In genomic region chrX:20946055-20946454, GRCm38 (mm10) we compare ENCODE assay signal across 10 mouse cellular contexts. TPM values are rescaled to one million over a fixed set of nuclear protein-coding genes. Genes with fewer than 3 reads are reported as not detected.
DNase-seq lines count a peak whose midpoint lies in the region; ATAC-seq and TF ChIP-seq lines count a peak whose summit lies in the region.
"Had no signal": no experiment of that assay in that cellular context is flagged by ENCODE, and none has a peak within 500 bp of the region (broad histone marks: within the 10 kb centered on the region; RNA-seq: fewer than 3 reads in every experiment).

No protein-coding gene starts in this region.

- peak; percentile 64 for TF ChIP-seq CTCF in liver, postnatal 0 days (IDR thresholded peaks at IDR 0.05; ENCODE audit: low read depth)

- 0 out of 2 replicates have a peak, but pooled peaks cover 6% of the 10 kb centered on the region for H3K36me3 ChIP-seq in forebrain, embryonic 10.5 days (replicated peaks)
- H3K36me3 ChIP-seq in forebrain, embryonic 15.5 days, result no peaks in the 10 kb centered on the region
- no peaks in the 10 kb centered on the region for H3K36me3 ChIP-seq in liver, postnatal 0 days (replicated peaks; ENCODE audit: insufficient read depth, low read length)
- H3K36me3 ChIP-seq: heart, embryonic 15.5 days; neural tube, embryonic 12.5 days had no signal

- H3K27ac ChIP-seq in forebrain, embryonic 10.5 days, result no peak overlapping the region
- no peak overlapping the region for H3K27ac ChIP-seq in forebrain, embryonic 15.5 days (replicated peaks)
- H3K27ac ChIP-seq in liver, postnatal 0 days (ENCODE audit: low read depth), result no peak overlapping the region
- H3K27ac ChIP-seq: heart, embryonic 15.5 days; neural tube, embryonic 12.5 days had no signal

- H3K4me1 ChIP-seq in forebrain, embryonic 10.5 days, result peaks cover 9% of the 10 kb centered on the region
- H3K4me1 ChIP-seq in forebrain, embryonic 15.5 days, result peaks cover 14% of the 10 kb centered on the region
- no peaks in the 10 kb centered on the region for H3K4me1 ChIP-seq in liver, postnatal 0 days (ENCODE audit: insufficient read depth)
- H3K4me1 ChIP-seq: heart, embryonic 15.5 days; neural tube, embryonic 12.5 days had no signal

- no peak overlapping the region for H3K9ac ChIP-seq in forebrain, embryonic 15.5 days (replicated peaks)
- H3K9ac ChIP-seq in liver, postnatal 0 days (replicated peaks), result no peak overlapping the region
- H3K9ac ChIP-seq: heart, embryonic 15.5 days; neural tube, embryonic 12.5 days had no signal

- WGBS in forebrain, embryonic 10.5 days, result 18% methylated on average over 4 of the region's 4 CpGs
- 16% methylated on average over 4 of the region's 4 CpGs for WGBS in forebrain, embryonic 15.5 days
- WGBS in liver, postnatal 0 days (ENCODE audit: insufficient replicate concordance), result 8% methylated on average over 4 of the region's 4 CpGs

- DNase-seq in forebrain, embryonic 10.5 days (ENCODE audit: extremely low spot score, low spot score), result peak; percentile 20
- peak; percentile 57 for DNase-seq in testis, postnatal 10 days (ENCODE audit: low spot score)
- DNase-seq in testis, postnatal 14 days (ENCODE audit: low spot score), result no peak
- DNase-seq in embryo, embryonic 10 days (ENCODE audit: low spot score), result peak; percentile 54
- DNase-seq in induced T-regulatory cell, adult 2 months (ENCODE audit: low read depth), result peak; percentile 59
- peak; percentile 41 for DNase-seq in liver, postnatal 0 days
- DNase-seq in right cerebral cortex, postnatal 4 days, result peak; percentile 48

- no peak overlapping the region for H3K4me3 ChIP-seq in forebrain, embryonic 10.5 days
- H3K4me3 ChIP-seq in forebrain, embryonic 15.5 days, result no peak overlapping the region
- H3K4me3 ChIP-seq in liver, postnatal 0 days (ENCODE audit: low read depth, low read length), result no peak overlapping the region
- H3K4me3 ChIP-seq: heart, embryonic 15.5 days; neural tube, embryonic 12.5 days had no signal

- no peak for TF ChIP-seq EP300 in liver, postnatal 0 days (IDR thresholded peaks at IDR 0.05; ENCODE audit: low read depth)

- no peak overlapping the region for H3K4me2 ChIP-seq in forebrain, embryonic 15.5 days (replicated peaks)
- H3K4me2 ChIP-seq in liver, postnatal 0 days (ENCODE audit: low read depth, low read length), result no peak overlapping the region
- H3K4me2 ChIP-seq: heart, embryonic 15.5 days; neural tube, embryonic 12.5 days had no signal

- no peaks in the 10 kb centered on the region for H3K9me3 ChIP-seq in forebrain, embryonic 10.5 days
- H3K9me3 ChIP-seq in forebrain, embryonic 15.5 days, result no peaks in the 10 kb centered on the region
- H3K9me3 ChIP-seq in liver, postnatal 0 days (ENCODE audit: low read length), result no peaks in the 10 kb centered on the region
- H3K9me3 ChIP-seq: heart, embryonic 15.5 days; neural tube, embryonic 12.5 days had no signal

- no peak for ATAC-seq in forebrain, embryonic 15.5 days (replicated peaks)
- no peak for ATAC-seq in liver, postnatal 0 days

- H3K27me3 ChIP-seq in forebrain, embryonic 10.5 days (ENCODE audit: poor library complexity, severe bottlenecking), result no peaks in the 10 kb centered on the region
- H3K27me3 ChIP-seq in forebrain, embryonic 15.5 days, result no peaks in the 10 kb centered on the region
- no peaks in the 10 kb centered on the region for H3K27me3 ChIP-seq in liver, postnatal 0 days (ENCODE audit: insufficient read depth, low read length)
- H3K27me3 ChIP-seq: heart, embryonic 15.5 days; neural tube, embryonic 12.5 days had no signal

RNA-seq across cellular contexts. Expression of gene Elk1, which starts 4.4 kb away (rescaled TPM):
- polyA plus RNA-seq in forebrain, embryonic 10.5 days (2016; fragmentation: Nextera tagmentation; extraction: Ambion mirVana), result 12.5 and 13.2 TPM in 2 replicates
- polyA plus RNA-seq in forebrain, embryonic 15.5 days (2015; fragmentation: Nextera tagmentation; extraction: Ambion mirVana), result 23.4 and 26.5 TPM in 2 replicates
- polyA plus RNA-seq in liver, postnatal 0 days (2015; fragmentation: Nextera tagmentation; extraction: Ambion mirVana), result 1.8 and 2.1 TPM in 2 replicates

RNA-seq across cellular contexts. Expression of gene Cfp, which starts 14.7 kb away (rescaled TPM):
- 2.9 and 4.1 TPM in 2 replicates for polyA plus RNA-seq in forebrain, embryonic 10.5 days (2016; fragmentation: Nextera tagmentation; extraction: Ambion mirVana)
- polyA plus RNA-seq in forebrain, embryonic 15.5 days (2015; fragmentation: Nextera tagmentation; extraction: Ambion mirVana), result 5.9 and 6.3 TPM in 2 replicates
- polyA plus RNA-seq in liver, postnatal 0 days (2015; fragmentation: Nextera tagmentation; extraction: Ambion mirVana), result 63.8 TPM in 2 replicates

RNA-seq across cellular contexts. Expression of gene Uxt, which starts 15.8 kb away (rescaled TPM):
- polyA plus RNA-seq in forebrain, embryonic 10.5 days (2016; fragmentation: Nextera tagmentation; extraction: Ambion mirVana), result 62.9 and 73.1 TPM in 2 replicates
- 43.3 and 44.8 TPM in 2 replicates for polyA plus RNA-seq in forebrain, embryonic 15.5 days (2015; fragmentation: Nextera tagmentation; extraction: Ambion mirVana)
- polyA plus RNA-seq in liver, postnatal 0 days (2015; fragmentation: Nextera tagmentation; extraction: Ambion mirVana), result 53.4 and 53.7 TPM in 2 replicates

RNA-seq across cellular contexts. Expression of gene Syn1, which starts 25.3 kb away (rescaled TPM):
- 2.1 and 2.4 TPM in 2 replicates for polyA plus RNA-seq in forebrain, embryonic 10.5 days (2016; fragmentation: Nextera tagmentation; extraction: Ambion mirVana)
- 31.9 and 35.8 TPM in 2 replicates for polyA plus RNA-seq in forebrain, embryonic 15.5 days (2015; fragmentation: Nextera tagmentation; extraction: Ambion mirVana)
- 0.05 TPM in 1 of 2 replicates, not detected in the other for polyA plus RNA-seq in liver, postnatal 0 days (2015; fragmentation: Nextera tagmentation; extraction: Ambion mirVana)
